Mouse (Mus musculus): ENCODE measurements around the gene Crb2. TPM values are rescaled to one million over a fixed set of nuclear protein-coding genes. Genes with fewer than 3 reads are reported as not detected.

Gene Crb2
- total and polyA plus RNA-seq, 3 experiments: not detected

DNA sequence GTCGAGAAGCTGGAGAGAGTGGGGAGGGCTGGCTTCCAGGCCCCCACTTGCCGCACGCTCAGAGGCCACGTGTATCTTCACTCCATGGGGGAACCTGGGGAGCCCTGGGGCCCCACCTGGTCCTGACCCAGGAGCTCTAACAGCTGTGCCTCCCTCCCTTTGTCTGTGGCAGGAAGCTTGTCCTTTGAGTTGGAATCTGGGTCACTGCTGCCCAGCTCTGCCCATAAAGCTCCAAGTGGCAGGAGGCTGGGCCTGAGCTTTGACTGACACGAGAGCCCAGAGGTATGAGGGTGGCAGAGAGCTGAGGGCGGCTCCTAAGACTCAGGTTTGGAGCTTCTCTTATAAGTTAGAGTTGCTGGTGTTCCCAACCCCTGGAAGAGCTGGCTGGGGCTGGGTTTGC is 23.1 kb downstream of the Crb2 start:
- Histone ChIP-seq H3K27ac (ENCODE audit: control insufficient read depth, low read depth, low read length) (no peak overlapping the region), H3K4me1 (ENCODE audit: control insufficient read depth in 1 of 2, insufficient read depth in 2 of 2, low read length in 2 of 2) (no peaks in the 10 kb centered on the region), H3K27me3 (ENCODE audit: control insufficient read depth in 1 of 2, insufficient read depth in 2 of 2, low read length in 2 of 2) (no peaks in the 10 kb centered on the region), H3K9me3 (replicated peaks; ENCODE audit: insufficient read depth, low read length) (no peaks in the 10 kb centered on the region), H3K9ac (ENCODE audit: control insufficient read depth, low read depth, low read length, poor library complexity, severe bottlenecking) (no peak overlapping the region), H3K4me3 (ENCODE audit: control insufficient read depth in 1 of 2, insufficient read depth in 1 of 2, low read depth in 2 of 2, low read length in 2 of 2) (no peak overlapping the region), H3K79me2 (ENCODE audit: control insufficient read depth, insufficient read depth, low read length, poor library complexity) (no peaks in the 10 kb centered on the region), H3K36me3 (ENCODE audit: control insufficient read depth in 1 of 2, insufficient read depth in 2 of 2, low read length in 2 of 2) (no peaks in the 10 kb centered on the region)
- DNase-seq (ENCODE audit: low read depth, low spot score): no peak
- TF ChIP-seq ZC3H11A (IDR thresholded peaks at IDR 0.05; ENCODE audit: low read depth, low read length): no peak
- no peak for TF ChIP-seq EP300 (IDR thresholded peaks at IDR 0.05; ENCODE audit: low read depth in 1 of 2, low read length in 2 of 2)
- TF ChIP-seq SMC3 (IDR thresholded peaks at IDR 0.05; ENCODE audit: low read depth, low read length): no peak
- no peak for TF ChIP-seq RAD21 (IDR thresholded peaks at IDR 0.05; ENCODE audit: low read depth, low read length)
- TF ChIP-seq MAZ (IDR thresholded peaks at IDR 0.05; ENCODE audit: low read depth, low read length): no peak
- TF ChIP-seq MXI1 (IDR thresholded peaks at IDR 0.05; ENCODE audit: low read depth, low read length): no peak
- no peak for TF ChIP-seq KAT2A (conservative IDR thresholded peaks at IDR 0.05; ENCODE audit: low read depth, low read length)
- TF ChIP-seq UBTF (IDR thresholded peaks at IDR 0.05; ENCODE audit: borderline replicate concordance, insufficient read depth, low read depth, low read length): no peak
- TF ChIP-seq CTCF (IDR thresholded peaks at IDR 0.05 in 2 of 3, conservative IDR thresholded peaks at IDR 0.05 in 1 of 3; ENCODE audit: control insufficient read depth in 1 of 3, insufficient read depth in 1 of 3, low read depth in 2 of 3, low read length in 3 of 3, poor library complexity in 1 of 3, severe bottlenecking in 1 of 3): no peak
- TF ChIP-seq NRF1 (IDR thresholded peaks at IDR 0.05; ENCODE audit: insufficient read depth, low read depth, low read length, poor library complexity, severe bottlenecking): no peak
- no peak for TF ChIP-seq HCFC1 (IDR thresholded peaks at IDR 0.05; ENCODE audit: low read depth, low read length)
- TF ChIP-seq MYC (IDR thresholded peaks at IDR 0.05; ENCODE audit: low read depth, low read length): no peak
- TF ChIP-seq MEF2A (IDR thresholded peaks at IDR 0.05; ENCODE audit: extremely low read depth, insufficient replicate concordance, low read depth, low read length, poor library complexity, severe bottlenecking): no peak
- no peak for TF ChIP-seq ETS1 (IDR thresholded peaks at IDR 0.05; ENCODE audit: low read depth, low read length)
- no peak for TF ChIP-seq ELF1 (IDR thresholded peaks at IDR 0.05; ENCODE audit: low read depth, low read length)
- TF ChIP-seq POLR2AphosphoS2 (IDR thresholded peaks at IDR 0.05; ENCODE audit: low read length): no peak

DNA sequence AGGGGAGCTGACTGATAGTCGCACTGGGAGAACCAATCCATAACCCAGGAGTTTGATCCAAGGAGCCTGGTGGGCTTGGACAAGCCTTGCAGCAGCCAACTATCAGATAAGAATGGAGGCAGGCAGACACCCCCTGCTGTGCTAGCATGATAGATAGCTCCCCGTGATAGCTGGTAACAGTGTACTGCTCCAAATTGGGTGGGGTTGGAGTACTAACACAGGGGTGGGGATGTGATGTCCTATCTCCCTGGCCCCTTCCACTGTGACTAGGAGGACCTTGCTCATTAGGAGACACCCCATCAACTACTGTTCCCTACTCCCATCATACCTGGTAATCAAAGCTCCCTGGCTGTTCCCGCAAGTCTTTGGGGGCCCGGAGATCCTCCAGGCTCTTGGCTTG is 25.6 kb downstream of the Crb2 start:
- no peaks in the 10 kb centered on the region for H3K9me3 ChIP-seq (replicated peaks; ENCODE audit: insufficient read depth, low read length)
- no peak for DNase-seq (ENCODE audit: low read depth, low spot score)

More for the DNA sequence above, 25.6 kb downstream of the Crb2 start:
- no peak overlapping the region for H3K4me3 ChIP-seq (ENCODE audit: control insufficient read depth in 1 of 2, insufficient read depth in 1 of 2, low read depth in 2 of 2, low read length in 2 of 2)
- H3K4me1 ChIP-seq (ENCODE audit: control insufficient read depth in 1 of 2, insufficient read depth in 2 of 2, low read length in 2 of 2): no peaks in the 10 kb centered on the region
- no peak overlapping the region for H3K9ac ChIP-seq (ENCODE audit: control insufficient read depth, low read depth, low read length, poor library complexity, severe bottlenecking)
- H3K27me3 ChIP-seq (ENCODE audit: control insufficient read depth in 1 of 2, insufficient read depth in 2 of 2, low read length in 2 of 2): no peaks in the 10 kb centered on the region
- H3K36me3 ChIP-seq (ENCODE audit: control insufficient read depth in 1 of 2, insufficient read depth in 2 of 2, low read length in 2 of 2): no peaks in the 10 kb centered on the region
- no peaks in the 10 kb centered on the region for H3K79me2 ChIP-seq (ENCODE audit: control insufficient read depth, insufficient read depth, low read length, poor library complexity)
- H3K27ac ChIP-seq (ENCODE audit: control insufficient read depth, low read depth, low read length): no peak overlapping the region
- TF ChIP-seq ETS1 (IDR thresholded peaks at IDR 0.05; ENCODE audit: low read depth, low read length) (no peak), MXI1 (IDR thresholded peaks at IDR 0.05; ENCODE audit: low read depth, low read length) (no peak), USF2 (IDR thresholded peaks at IDR 0.05; ENCODE audit: borderline replicate concordance in 1 of 2, insufficient read depth in 1 of 2, low read depth in 1 of 2, low read length in 2 of 2) (no peak), JUND (IDR thresholded peaks at IDR 0.05; ENCODE audit: low read depth, low read length) (no peak)
